Mouse (Mus musculus): ENCODE results near the gene Cmip. TPM values are rescaled to one million over a fixed set of nuclear protein-coding genes. Genes with fewer than 3 reads are reported as not detected.

Cmip gene
- polyA plus RNA-seq, 1 experiment: 21.1 TPM

- no peak for TF ChIP-seq GATA1 (IDR thresholded peaks at IDR 0.05; ENCODE audit: low read length)
Measured at GRCm38 (mm10) chr8:117324821-117325220, 68.0 kb downstream of the Cmip start.

- no peak for TF ChIP-seq GATA1 (IDR thresholded peaks at IDR 0.05; ENCODE audit: low read length)
Measured at GRCm38 (mm10) chr8:117326735-117327134, 69.9 kb downstream of the Cmip start.

GRCm38 (mm10) chr8:117327385-117327837 is 70.5 kb downstream of the Cmip start:
- no peak for TF ChIP-seq GATA1 (IDR thresholded peaks at IDR 0.05; ENCODE audit: low read length)

DNA sequence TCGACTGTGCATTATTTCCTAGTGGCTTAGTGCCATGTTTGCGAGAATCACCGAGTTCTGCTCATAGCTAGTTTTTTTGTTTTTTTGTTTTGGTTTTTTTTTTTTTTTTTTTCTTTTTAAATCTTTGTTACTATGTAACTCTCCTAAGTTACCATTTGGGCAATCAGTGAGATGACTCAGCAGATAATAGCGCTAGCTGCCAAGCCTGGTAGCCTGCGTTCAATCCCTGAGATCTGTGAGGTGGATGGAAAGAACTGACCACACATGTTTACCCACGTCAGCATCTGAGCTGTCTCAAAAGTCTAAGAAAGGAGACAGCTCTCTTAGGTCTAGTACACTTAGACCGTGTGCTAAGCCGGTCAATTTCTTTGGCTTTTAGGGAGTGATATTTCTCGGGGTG is 71.9 kb downstream of the Cmip start:
- TF ChIP-seq GATA1 (IDR thresholded peaks at IDR 0.05; ENCODE audit: low read length): no peak

DNA sequence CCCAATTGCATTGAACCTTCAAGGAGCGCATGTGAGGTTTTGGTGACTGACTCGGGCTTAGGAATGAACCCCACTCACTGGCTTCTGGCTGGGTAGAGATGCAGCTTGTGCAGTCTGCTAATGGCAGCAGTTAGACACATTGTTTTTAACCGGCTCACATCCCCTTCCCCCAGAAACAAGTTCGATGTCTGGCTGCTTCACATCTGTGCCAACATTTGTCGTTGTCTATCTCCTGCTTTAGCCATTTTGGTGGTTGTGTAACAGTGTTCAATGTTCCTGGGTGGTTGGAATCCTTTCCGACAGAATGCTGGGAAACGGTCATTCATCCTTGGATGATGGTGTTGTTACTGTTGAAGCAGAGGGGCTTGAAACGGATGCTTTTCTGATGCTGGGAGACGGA is 72.3 kb downstream of the Cmip start:
- TF ChIP-seq GATA1 (IDR thresholded peaks at IDR 0.05; ENCODE audit: low read length): no peak

DNA sequence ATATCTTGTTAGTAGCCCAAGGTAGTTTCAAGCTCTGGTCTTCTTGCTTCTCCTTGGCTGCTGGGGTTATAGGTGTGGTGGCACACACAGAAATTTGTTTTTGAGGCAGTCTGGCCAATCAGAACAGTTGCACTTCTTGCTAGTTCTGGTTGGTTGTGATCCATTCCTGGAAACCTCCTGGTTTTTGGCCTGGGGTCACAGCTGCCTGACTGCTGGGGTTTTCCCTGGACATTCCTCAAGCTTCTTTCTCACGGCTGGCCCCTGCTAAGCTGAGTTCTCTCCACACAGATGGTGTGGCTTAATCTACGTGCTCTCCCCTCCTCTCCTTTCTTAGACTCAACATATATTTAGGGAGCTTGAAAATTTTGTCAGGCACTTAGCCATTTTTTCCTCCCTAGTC is 73.0 kb downstream of the Cmip start:
- TF ChIP-seq GATA1 (IDR thresholded peaks at IDR 0.05; ENCODE audit: low read length): no peak

- no peak for TF ChIP-seq GATA1 (IDR thresholded peaks at IDR 0.05; ENCODE audit: low read length)
Measured at GRCm38 (mm10) chr8:117332229-117333010, 75.6 kb downstream of the Cmip start.

GRCm38 (mm10) chr8:117333619-117334018 is 76.8 kb downstream of the Cmip start:
- TF ChIP-seq GATA1 (IDR thresholded peaks at IDR 0.05; ENCODE audit: low read length): no peak

- no peak for TF ChIP-seq GATA1 (IDR thresholded peaks at IDR 0.05; ENCODE audit: low read length)
Measured at GRCm38 (mm10) chr8:117334058-117334747, 77.3 kb downstream of the Cmip start.

GRCm38 (mm10) chr8:117334748-117335393 is 78.0 kb downstream of the Cmip start:
- no peak for TF ChIP-seq GATA1 (IDR thresholded peaks at IDR 0.05; ENCODE audit: low read length)

DNA sequence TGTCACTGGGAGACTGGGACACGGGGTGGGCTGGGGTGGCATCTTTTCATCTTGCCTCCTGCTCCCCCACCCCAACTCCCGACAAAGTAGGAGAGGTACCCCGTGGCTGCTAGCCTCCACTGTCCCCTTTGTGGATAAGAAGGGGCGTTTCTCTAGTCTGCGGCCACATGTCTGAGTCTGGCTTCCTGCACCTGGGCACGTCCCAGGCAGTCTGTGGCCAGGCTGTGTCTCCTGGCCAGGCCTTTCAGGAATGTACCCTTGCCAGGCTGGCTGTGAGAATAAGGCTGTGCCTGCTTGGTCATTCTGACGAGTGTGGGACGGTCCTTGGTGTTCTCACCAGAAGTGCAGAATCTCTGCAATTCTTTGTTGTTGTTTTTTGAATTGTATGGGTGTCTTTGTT is 78.6 kb downstream of the Cmip start:
- TF ChIP-seq GATA1 (IDR thresholded peaks at IDR 0.05; ENCODE audit: low read length): no peak

DNA sequence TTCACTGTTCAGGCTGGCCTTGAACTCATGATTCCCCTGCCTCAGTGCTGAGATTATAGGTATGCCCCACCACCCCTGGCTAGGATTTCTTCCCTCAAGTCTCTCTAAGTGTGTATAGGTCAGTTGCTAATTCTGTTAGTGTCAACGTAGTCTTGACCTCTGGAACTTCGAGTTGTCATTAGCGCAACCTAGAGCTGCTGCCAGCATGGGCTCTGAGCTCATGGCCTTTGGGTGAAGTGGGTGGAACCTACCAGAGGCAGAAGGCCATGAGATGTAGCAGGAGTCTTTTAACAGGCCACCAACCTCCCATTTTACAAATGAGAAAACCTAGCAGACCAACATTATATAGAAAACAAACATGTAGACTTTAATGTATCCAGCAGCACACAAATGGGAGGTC is 80.3 kb downstream of the Cmip start:
- no peak for TF ChIP-seq GATA1 (IDR thresholded peaks at IDR 0.05; ENCODE audit: low read length)

- no peak for TF ChIP-seq GATA1 (IDR thresholded peaks at IDR 0.05; ENCODE audit: low read length)
Measured at GRCm38 (mm10) chr8:117338678-117339077, 81.8 kb downstream of the Cmip start.

DNA sequence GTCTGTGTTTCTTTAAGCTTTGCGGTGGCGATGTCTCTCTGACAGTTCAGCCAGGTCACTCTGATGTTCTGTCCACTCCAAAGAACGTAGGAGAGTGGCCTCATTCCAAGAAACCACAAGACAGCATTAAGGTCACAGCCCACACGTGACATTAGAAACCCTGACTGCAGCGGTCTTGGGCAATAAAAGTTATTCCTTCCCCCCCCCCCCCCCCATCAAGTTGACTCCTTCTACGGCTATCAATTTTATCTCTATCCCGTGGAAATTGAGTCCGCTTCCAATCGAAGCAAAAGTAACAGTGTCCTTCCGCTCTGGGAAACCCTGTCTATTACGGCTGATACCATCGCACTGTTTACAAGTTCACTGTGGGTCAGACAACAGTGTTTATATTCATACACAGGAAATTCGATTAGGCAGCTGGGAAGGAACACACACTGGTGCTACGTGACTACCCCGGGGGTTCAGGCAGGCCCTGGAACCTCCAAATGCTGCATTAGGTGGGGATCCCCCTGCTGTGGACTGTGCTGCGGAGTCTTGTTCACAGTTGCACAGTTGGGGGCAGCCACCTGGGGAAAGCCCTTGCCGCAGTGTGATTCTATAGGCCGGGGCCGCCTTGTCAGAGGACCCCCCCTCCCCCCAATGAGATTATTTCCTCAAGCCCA is 82.6 kb downstream of the Cmip start:
- no peak for TF ChIP-seq GATA1 (IDR thresholded peaks at IDR 0.05; ENCODE audit: low read length)

GRCm38 (mm10) chr8:117339958-117340651 is 83.2 kb downstream of the Cmip start:
- TF ChIP-seq GATA1 (IDR thresholded peaks at IDR 0.05; ENCODE audit: low read length): no peak

Measured in G1E-ER4 (cell line).